Mouse (Mus musculus) stomach, embryonic 16.5 days (tissue): ENCODE measurements around the gene Ubxn10. TPM values are rescaled to one million over a fixed set of nuclear protein-coding genes. Genes with fewer than 3 reads are reported as not detected.

ENCODE experiments used
- ATAC-seq: fragments of 200-750 bp; cut with Nextera tagmentation; 2 replicates; pipeline ENCODE4 v1.8.0; 2017; ENCODE audit warnings: moderate number of reproducible peaks, moderate TSS enrichment; ENCODE audit not compliant: insufficient read depth, low FRiP score
- H3K27ac ChIP-seq: fragments of 300-500 bp; sonication (generic); 2 replicates; pipeline ENCODE4 v1.5.1; 2014; ENCODE audit warnings: low read length
- H3K27me3 ChIP-seq: fragments of 300-500 bp; sonication (generic); 2 replicates; pipeline ENCODE4 v1.6.1; 2014; ENCODE audit warnings: low read length, control low read depth, mixed read lengths; ENCODE audit not compliant: control insufficient read depth, insufficient read depth
- H3K36me3 ChIP-seq: fragments of 300-500 bp; sonication (generic); 2 replicates; pipeline ENCODE4 v1.6.1; 2014; ENCODE audit warnings: low read length; ENCODE audit not compliant: control insufficient read depth, insufficient read depth
- H3K4me1 ChIP-seq: fragments of 300-500 bp; sonication (generic); 2 replicates; pipeline ENCODE4 v1.6.1; 2014; ENCODE audit warnings: low read length, control low read depth, mixed read lengths; ENCODE audit not compliant: control insufficient read depth, insufficient read depth
- H3K4me2 ChIP-seq: fragments of 300-500 bp; sonication (generic); 2 replicates; pipeline ENCODE4 v1.6.1; 2014; ENCODE audit warnings: low read depth, low read length, mixed read lengths
- H3K4me3 ChIP-seq: fragments of 300-500 bp; sonication (generic); replicated peaks from 2 replicates; pipeline ENCODE4 v1.5.1; 2014; ENCODE audit warnings: mild to moderate bottlenecking, low read length
- H3K9ac ChIP-seq: fragments of 300-500 bp; sonication (generic); 2 replicates; pipeline ENCODE4 v1.6.1; 2014; ENCODE audit warnings: low read length
- H3K9me3 ChIP-seq: fragments of 300-500 bp; sonication (generic); replicated peaks from 2 replicates; pipeline ENCODE4 v1.6.1; 2016; ENCODE audit warnings: low read length, control low read depth; ENCODE audit not compliant: control insufficient read depth
- WGBS: fragments of 180-500 bp; shearing (Covaris S2); extraction: QIAGEN DNeasy Blood & Tissue Kit; methylation state at CpG from one replicate; pipeline ENCODE4 v1.1.7; 2014; 5-methylcytosine and 5-hydroxymethylcytosine counted together
- polyA plus RNA-seq: library from polyadenylated mRNA; unstranded; fragments of >200 nt; fragmentation: Nextera tagmentation; extraction: Ambion mirVana; gene quantifications from 2 replicates; pipeline ENCODE4 v1.2.1, GENCODE M21; 2015

The Ubxn10 gene
- polyA plus RNA-seq, 1 experiment from 2014 or later: 0.85 TPM

DNA sequence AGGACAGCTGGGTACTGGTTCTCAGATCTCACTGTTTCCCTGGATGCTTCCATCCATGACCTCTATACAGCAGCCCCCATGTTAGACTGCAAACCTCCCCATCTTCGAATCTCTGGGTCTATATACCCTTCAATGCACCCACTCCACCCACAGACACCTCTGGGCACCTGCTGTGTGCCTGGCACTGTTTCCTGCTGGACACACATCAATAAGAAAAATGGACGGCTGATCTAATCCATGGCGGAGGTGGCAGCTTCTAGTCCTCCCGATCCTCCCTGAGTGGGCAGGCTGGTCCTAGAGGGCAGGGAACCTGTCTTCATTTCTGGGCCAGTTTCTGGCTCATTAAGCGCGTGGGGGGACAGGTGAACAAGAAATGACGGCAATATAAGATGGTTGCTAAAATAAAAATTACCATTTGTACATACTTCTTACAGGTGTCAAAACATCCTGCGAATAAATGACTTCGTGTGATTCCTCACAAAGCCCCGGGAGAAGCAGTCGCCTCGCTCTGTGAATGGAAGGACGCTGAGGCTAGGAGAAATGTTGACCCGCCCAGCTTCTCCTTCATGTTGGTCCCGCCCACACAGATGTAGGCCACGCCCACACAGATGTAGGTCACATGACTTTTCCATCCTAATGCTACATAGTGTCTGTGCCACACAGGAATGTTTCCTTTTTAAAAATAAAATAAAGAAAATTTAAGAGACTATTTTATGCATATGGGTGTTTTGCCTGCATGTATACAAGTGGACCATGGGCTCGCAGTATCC, 25.7 kb downstream of the Ubxn10 start:
- WGBS: 59% methylated on average over 17 of the region's 17 CpGs
- H3K4me2 ChIP-seq: no peak overlapping the region
- H3K4me3 ChIP-seq: no peak overlapping the region
- H3K27ac ChIP-seq: no peak overlapping the region
- no peaks in the 10 kb centered on the region for H3K36me3 ChIP-seq
- H3K9me3 ChIP-seq: no peaks in the 10 kb centered on the region
- no peaks in the 10 kb centered on the region for H3K27me3 ChIP-seq
- H3K9ac ChIP-seq: no peak overlapping the region
- no peaks in the 10 kb centered on the region for H3K4me1 ChIP-seq
- no peak for ATAC-seq

DNA sequence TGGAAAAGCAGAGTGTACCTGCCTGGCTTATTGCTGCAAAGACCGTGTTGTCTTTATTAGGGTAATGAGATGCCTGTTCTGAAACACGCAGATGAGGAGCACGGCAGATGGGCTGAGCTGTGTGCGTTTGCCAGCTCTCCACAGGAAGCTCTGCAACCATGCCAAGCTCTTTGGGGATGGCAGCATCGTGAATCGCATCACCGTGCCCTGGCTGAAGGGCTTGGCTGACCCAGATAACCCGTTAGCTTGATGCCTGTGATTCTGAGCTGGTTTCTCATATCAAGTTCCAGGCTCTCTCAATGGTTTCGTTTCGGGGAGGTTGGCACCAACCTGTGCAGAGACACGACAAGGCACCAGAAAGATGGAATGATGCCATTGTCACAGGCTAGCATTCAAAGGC, 26.3 kb downstream of the Ubxn10 start:
- no peaks in the 10 kb centered on the region for H3K4me1 ChIP-seq
- no peak overlapping the region for H3K27ac ChIP-seq
- ATAC-seq: no peak
- H3K9ac ChIP-seq: no peak overlapping the region
- no peaks in the 10 kb centered on the region for H3K9me3 ChIP-seq
- no peaks in the 10 kb centered on the region for H3K27me3 ChIP-seq
- H3K4me2 ChIP-seq: no peak overlapping the region
- WGBS: 86% methylated on average over 11 of the region's 11 CpGs
- H3K4me3 ChIP-seq: no peak overlapping the region
- no peaks in the 10 kb centered on the region for H3K36me3 ChIP-seq

DNA sequence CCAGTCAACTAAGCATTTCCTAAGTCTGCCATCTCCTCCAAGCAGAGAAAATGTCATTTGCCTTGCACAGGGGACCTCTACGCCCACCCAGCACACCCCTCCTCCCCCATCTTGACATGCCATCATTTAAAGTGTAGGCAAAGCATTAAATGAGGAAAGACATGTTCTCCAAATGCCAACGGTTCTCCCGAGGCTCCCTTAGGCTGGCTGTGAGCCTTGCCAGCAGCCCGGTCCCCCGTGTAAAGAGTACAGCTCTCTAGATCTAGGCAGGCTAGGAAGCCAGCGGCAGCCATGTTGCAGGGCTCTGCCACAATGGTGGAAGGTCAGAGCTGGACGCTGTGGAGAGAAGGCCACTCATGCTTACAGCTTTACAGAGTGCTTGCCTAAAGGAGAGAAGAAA, 27.0 kb downstream of the Ubxn10 start:
- no peaks in the 10 kb centered on the region for H3K4me1 ChIP-seq
- no peak overlapping the region for H3K27ac ChIP-seq
- no peak overlapping the region for H3K9ac ChIP-seq
- H3K9me3 ChIP-seq: no peaks in the 10 kb centered on the region
- no peak overlapping the region for H3K4me2 ChIP-seq
- ATAC-seq: no peak
- WGBS: 79% methylated on average over 7 of the region's 7 CpGs
- no peaks in the 10 kb centered on the region for H3K27me3 ChIP-seq
- no peaks in the 10 kb centered on the region for H3K36me3 ChIP-seq
- H3K4me3 ChIP-seq: no peak overlapping the region

DNA sequence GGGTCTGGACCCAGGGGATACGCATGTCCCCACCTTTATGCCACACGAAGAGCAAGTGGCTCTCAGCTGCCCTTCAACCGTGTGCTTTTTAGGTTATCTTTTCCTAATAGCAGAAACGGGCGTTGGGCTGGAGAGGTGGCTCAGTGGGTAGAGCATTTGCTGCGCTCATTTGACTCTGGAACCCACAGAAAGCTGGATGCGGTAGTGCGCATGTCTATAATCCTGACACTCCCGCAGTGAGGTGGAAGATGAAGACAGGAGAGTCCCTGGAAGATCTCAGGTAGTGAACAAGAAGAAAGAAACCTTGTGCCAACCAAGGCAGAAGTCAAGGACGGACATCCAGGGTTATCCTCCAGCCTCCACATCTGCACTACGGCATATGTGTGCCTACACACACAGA, 27.7 kb downstream of the Ubxn10 start:
- 83% methylated on average over 11 of the region's 11 CpGs for WGBS
- ATAC-seq: no peak
- no peaks in the 10 kb centered on the region for H3K4me1 ChIP-seq
- H3K27me3 ChIP-seq: no peaks in the 10 kb centered on the region
- no peaks in the 10 kb centered on the region for H3K36me3 ChIP-seq
- no peaks in the 10 kb centered on the region for H3K9me3 ChIP-seq
- no peak overlapping the region for H3K4me3 ChIP-seq
- no peak overlapping the region for H3K9ac ChIP-seq
- H3K27ac ChIP-seq: no peak overlapping the region
- H3K4me2 ChIP-seq: no peak overlapping the region

DNA sequence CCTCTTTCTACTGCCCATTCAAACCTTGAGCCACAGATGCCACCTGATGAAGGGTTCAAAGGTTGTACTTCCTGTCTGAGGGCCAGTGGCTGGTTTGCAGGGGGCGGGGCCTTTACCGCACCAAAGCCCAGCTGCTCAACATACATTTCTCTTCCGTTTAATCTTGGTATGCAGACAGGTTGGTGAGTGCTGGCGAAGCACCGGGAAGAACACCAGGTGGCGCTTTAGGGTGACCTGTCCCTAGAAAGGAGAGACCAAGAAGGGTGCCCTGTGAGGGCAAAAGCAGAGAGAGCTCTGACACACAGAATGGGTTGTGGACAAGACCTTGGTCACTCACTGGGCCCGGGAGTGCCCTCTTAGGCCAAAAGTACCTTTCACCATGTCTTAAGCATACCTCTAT, 28.3 kb downstream of the Ubxn10 start:
- Histone ChIP-seq H3K4me2 (no peak overlapping the region), H3K9me3 (no peaks in the 10 kb centered on the region), H3K36me3 (no peaks in the 10 kb centered on the region), H3K27me3 (no peaks in the 10 kb centered on the region), H3K4me3 (no peak overlapping the region), H3K9ac (no peak overlapping the region), H3K27ac (no peak overlapping the region), H3K4me1 (no peaks in the 10 kb centered on the region)
- WGBS: 9% methylated on average over 7 of the region's 7 CpGs
- ATAC-seq: peak; percentile 16; the same call in 1 of the 2 replicates

DNA sequence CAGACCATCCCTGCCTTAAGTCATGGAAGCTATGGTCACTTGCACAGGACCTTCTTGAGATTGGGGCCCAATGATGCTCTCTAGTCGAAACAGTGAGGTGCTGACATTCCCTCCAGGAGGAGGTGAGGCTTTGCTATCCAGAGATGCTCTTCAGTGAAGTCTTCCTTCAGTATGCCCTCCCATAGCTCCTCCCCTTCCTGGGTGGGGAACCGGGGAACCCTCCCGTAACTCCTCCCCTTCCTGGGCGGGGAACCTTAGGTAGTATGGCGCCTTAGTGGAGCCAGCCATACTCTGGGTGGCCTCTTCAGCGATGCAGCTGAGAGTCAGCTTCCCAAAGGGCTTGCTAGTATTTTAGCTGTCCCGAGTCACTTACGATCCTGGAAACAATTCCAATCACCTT, 30.3 kb downstream of the Ubxn10 start:
- H3K36me3 ChIP-seq: no peaks in the 10 kb centered on the region
- H3K27me3 ChIP-seq: no peaks in the 10 kb centered on the region
- no peak overlapping the region for H3K4me3 ChIP-seq
- no peak for ATAC-seq
- no peaks in the 10 kb centered on the region for H3K4me1 ChIP-seq
- WGBS: 91% methylated on average over 8 of the region's 8 CpGs
- no peaks in the 10 kb centered on the region for H3K9me3 ChIP-seq
- H3K27ac ChIP-seq: no peak overlapping the region
- no peak overlapping the region for H3K9ac ChIP-seq
- H3K4me2 ChIP-seq: no peak overlapping the region

DNA sequence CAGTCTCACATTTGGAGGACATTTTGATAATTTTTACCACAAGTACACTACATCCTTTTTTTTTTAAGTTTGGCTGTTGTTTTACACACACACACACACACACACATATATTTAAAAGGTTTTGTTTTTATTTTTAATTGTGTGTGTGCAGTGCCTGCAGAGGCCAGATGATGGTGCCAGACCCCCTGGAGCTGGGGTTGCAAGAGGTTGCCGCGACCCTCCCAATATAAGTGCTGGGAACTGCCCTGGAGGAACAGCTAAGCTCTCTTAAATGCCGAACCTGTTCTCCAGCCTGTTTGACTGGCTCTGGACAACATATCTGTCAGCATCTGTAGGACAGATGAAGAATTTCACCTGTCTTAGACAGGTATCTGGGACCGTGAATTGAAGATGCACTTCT, 32.8 kb downstream of the Ubxn10 start:
- H3K4me2 ChIP-seq: no peak overlapping the region
- no peaks in the 10 kb centered on the region for H3K36me3 ChIP-seq
- H3K4me1 ChIP-seq: no peaks in the 10 kb centered on the region
- H3K27me3 ChIP-seq: no peaks in the 10 kb centered on the region
- no peak for ATAC-seq
- WGBS: 76% methylated on average over 4 of the region's 4 CpGs
- no peak overlapping the region for H3K4me3 ChIP-seq
- H3K9ac ChIP-seq: no peak overlapping the region
- H3K27ac ChIP-seq: no peak overlapping the region
- H3K9me3 ChIP-seq: no peaks in the 10 kb centered on the region

DNA sequence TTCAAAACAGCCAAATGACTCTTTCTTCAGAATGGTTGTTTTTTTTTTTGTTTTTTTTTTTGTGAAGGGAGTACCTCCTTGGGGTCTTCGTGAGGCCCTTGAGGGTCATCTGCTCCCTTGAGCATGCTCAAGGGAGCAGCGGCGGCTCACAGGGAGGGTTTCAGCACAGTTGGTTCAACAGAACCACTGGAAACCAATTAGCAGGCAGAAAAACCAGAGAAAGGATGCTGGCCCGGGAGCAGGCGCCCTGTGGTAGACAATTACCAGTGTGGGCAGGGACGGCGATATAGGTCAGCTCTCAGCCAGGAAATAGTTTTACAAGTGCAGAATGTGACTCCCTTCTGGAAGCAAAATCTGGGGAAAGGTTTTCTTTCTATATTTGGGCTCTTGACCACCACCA, 33.4 kb downstream of the Ubxn10 start:
- no peak for ATAC-seq

DNA sequence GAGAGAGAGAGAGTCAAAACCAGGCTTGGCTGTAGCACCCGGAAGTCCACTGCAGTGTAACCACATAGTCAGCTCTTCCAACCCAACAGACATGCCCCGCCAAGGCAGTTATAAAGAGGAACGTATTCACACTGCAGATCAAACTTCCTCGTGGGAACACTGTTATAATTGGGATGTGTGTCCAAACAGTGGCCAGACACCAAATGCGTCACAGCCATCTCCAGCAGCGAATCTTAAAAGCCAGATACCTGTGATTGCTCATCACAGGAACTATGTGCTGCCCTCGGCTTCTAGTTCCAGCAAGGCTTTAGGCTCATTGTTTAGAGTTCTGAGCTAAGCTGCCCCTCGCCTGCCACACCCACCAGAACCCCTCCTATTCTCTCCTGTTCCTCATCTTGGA, 34.4 kb downstream of the Ubxn10 start:
- ATAC-seq: no peak
- Histone ChIP-seq H3K4me3 (no peak overlapping the region), H3K4me2 (no peak overlapping the region), H3K9ac (no peak overlapping the region), H3K4me1 (no peaks in the 10 kb centered on the region), H3K27ac (no peak overlapping the region), H3K27me3 (no peaks in the 10 kb centered on the region), H3K9me3 (no peaks in the 10 kb centered on the region), H3K36me3 (no peaks in the 10 kb centered on the region)
- 60% methylated on average over 8 of the region's 8 CpGs for WGBS

More for the DNA sequence above, 33.4 kb downstream of the Ubxn10 start:
- Histone ChIP-seq H3K4me3 (no peak overlapping the region), H3K9me3 (no peaks in the 10 kb centered on the region), H3K4me2 (no peak overlapping the region), H3K27me3 (no peaks in the 10 kb centered on the region), H3K36me3 (no peaks in the 10 kb centered on the region), H3K27ac (no peak overlapping the region), H3K9ac (no peak overlapping the region), H3K4me1 (no peaks in the 10 kb centered on the region)
- WGBS: 68% methylated on average over 7 of the region's 7 CpGs
